Mouse (Mus musculus) heart, embryonic 15.5 days (tissue): ENCODE measurements at regions not wholly inside any gene's neighbourhood (a gene's known extent, or its start where the extent isn't known, plus 50 kb on each side); places are given as distances from the start of the nearest gene placed in this dataset.

ENCODE experiments used
- ATAC-seq: fragments of 200-750 bp; cut with Nextera tagmentation; replicated peaks from 2 replicates; pipeline ENCODE4 v1.8.0; 2017; ENCODE audit warnings: low read depth, moderate TSS enrichment; ENCODE audit not compliant: insufficient number of reproducible peaks, insufficient read depth, low FRiP score
- H3K27ac ChIP-seq: fragments of 300-500 bp; sonication (generic); 2 replicates; pipeline ENCODE4 v1.5.1; 2015; ENCODE audit warnings: mild to moderate bottlenecking, inconsistent platforms
- H3K27me3 ChIP-seq: fragments of 300-500 bp; sonication (generic); 2 replicates; pipeline ENCODE4 v1.6.1; 2015; ENCODE audit warnings: inconsistent platforms
- H3K36me3 ChIP-seq: fragments of 300-500 bp; sonication (generic); 2 replicates; pipeline ENCODE4 v1.6.1; 2015; ENCODE audit warnings: mild to moderate bottlenecking, inconsistent platforms
- H3K4me1 ChIP-seq: fragments of 300-500 bp; sonication (generic); replicated peaks from 2 replicates; pipeline ENCODE4 v1.6.1; 2015; ENCODE audit warnings: inconsistent platforms
- H3K4me2 ChIP-seq: fragments of 300-500 bp; sonication (generic); 2 replicates; pipeline ENCODE4 v1.6.1; 2015; ENCODE audit warnings: inconsistent platforms, mild to moderate bottlenecking, moderate library complexity
- H3K4me3 ChIP-seq: fragments of 300-500 bp; sonication (generic); 2 replicates; pipeline ENCODE4 v1.5.1; 2015; ENCODE audit warnings: mild to moderate bottlenecking, inconsistent platforms
- H3K9ac ChIP-seq: fragments of 300-500 bp; sonication (generic); 2 replicates; pipeline ENCODE4 v1.6.1; 2015; ENCODE audit warnings: mild to moderate bottlenecking, inconsistent platforms
- H3K9me3 ChIP-seq: fragments of 300-500 bp; sonication (generic); replicated peaks from 2 replicates; pipeline ENCODE4 v1.6.1; 2016; ENCODE audit warnings: inconsistent platforms
- WGBS: fragments of 180-500 bp; shearing (Covaris S2); methylation state at CpG from one replicate; pipeline ENCODE4 v1.1.7; 2015; ENCODE audit warnings: mixed read lengths; 5-methylcytosine and 5-hydroxymethylcytosine counted together

DNA sequence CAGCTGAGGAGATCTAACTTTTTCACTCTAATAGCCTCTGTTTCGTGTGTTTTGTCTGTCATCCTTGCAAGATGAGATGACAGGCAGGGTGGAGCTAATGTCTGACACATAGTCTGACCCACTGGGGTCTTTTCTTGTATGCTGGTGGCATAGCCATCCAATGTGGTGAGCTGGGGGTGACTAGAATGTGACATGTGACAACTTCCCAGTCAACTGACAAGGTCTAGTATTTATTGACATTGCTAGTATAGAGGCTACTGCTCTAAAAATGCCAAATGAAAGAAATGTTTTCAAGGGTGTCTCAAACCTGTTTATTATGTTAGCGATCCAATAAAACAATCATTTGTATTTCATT is 228.3 kb downstream of the Otor start:
- Histone ChIP-seq H3K4me1 (no peaks in the 10 kb centered on the region), H3K9me3 (no peaks in the 10 kb centered on the region), H3K4me3 (no peak overlapping the region), H3K27ac (no peak overlapping the region), H3K36me3 (no peaks in the 10 kb centered on the region), H3K27me3 (no peaks in the 10 kb centered on the region), H3K4me2 (no peak overlapping the region), H3K9ac (no peak overlapping the region)
- 60% methylated on average over 2 of the region's 2 CpGs for WGBS
- no peak for ATAC-seq

DNA sequence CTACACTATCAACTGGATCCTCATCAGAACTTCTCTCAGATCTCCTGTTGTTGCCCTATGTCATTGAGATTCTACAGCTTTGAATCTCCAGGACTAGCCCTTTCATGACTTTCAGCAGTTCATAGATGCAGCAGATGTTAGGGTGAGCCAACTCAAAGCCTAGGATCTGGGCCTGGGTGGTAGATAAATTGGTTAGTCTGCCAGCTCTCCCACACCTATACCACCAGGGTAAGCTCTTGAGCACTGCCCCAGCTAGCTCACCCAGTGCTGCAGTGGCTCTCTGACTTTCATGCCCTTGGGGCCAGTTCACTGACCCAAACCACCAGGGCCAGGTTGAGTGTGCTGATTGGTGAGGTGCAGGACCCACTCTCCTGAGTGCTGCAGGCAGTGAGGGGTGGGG is 220.5 kb upstream of the Pcsk2 start:
- no peaks in the 10 kb centered on the region for H3K27me3 ChIP-seq
- H3K4me2 ChIP-seq, result no peak overlapping the region
- H3K9me3 ChIP-seq, result no peaks in the 10 kb centered on the region
- no peaks in the 10 kb centered on the region for H3K36me3 ChIP-seq
- no peak overlapping the region for H3K9ac ChIP-seq
- ATAC-seq, result 0 out of 2 replicates have a peak, but pooled peaks have one; percentile 22
- H3K27ac ChIP-seq, result no peak overlapping the region
- H3K4me3 ChIP-seq, result no peak overlapping the region
- H3K4me1 ChIP-seq, result no peaks in the 10 kb centered on the region

DNA sequence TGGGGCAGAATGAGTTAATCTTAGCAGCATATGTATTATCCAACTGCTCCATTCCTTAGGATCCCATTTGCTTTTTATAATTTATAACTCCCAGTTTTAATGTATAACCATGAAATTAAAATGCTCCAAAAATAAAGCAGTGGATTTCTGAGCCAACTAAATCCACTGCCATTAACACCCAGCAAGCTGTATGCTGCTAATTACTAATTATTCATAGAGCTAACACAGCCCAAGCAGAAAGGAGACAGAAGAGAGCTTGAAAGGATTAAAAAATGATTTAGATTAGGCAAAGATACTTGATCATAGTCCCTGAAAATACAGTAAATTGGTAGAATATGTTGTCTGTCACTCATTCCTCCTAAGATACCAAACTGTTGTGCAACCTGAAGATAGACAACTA is 213.9 kb upstream of the Pcsk2 start:
- Histone ChIP-seq H3K27me3 (no peaks in the 10 kb centered on the region), H3K36me3 (no peaks in the 10 kb centered on the region), H3K4me3 (no peak overlapping the region), H3K9me3 (no peaks in the 10 kb centered on the region), H3K4me2 (no peak overlapping the region), H3K4me1 (no peaks in the 10 kb centered on the region), H3K9ac (no peak overlapping the region), H3K27ac (no peak overlapping the region)
- ATAC-seq, result no peak

DNA sequence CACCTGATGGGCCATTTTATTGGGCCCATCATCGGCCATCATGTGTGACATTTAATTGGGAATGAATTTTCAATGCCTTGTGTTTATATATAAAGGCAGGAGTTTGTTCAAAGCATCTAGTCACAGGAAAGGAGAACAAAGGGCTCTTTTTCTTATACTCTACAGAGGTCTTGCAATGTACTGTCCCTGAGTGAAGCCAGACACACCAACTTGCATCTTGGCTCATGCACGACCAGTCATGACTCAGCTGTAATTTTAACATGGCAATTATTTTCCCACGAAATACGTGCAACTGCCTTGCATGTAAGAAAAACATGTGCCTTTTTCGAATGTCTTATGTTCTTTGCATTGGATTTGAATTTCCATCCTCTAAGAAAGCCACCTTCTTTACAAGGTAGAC is 205.6 kb upstream of the Pcsk2 start:
- no peak overlapping the region for H3K4me2 ChIP-seq
- no peak overlapping the region for H3K27ac ChIP-seq
- WGBS, result 73% methylated on average over 5 of the region's 5 CpGs
- no peak overlapping the region for H3K4me3 ChIP-seq
- no peaks in the 10 kb centered on the region for H3K36me3 ChIP-seq
- no peak for ATAC-seq
- H3K4me1 ChIP-seq, result no peaks in the 10 kb centered on the region
- no peaks in the 10 kb centered on the region for H3K9me3 ChIP-seq
- no peak overlapping the region for H3K9ac ChIP-seq
- no peaks in the 10 kb centered on the region for H3K27me3 ChIP-seq

DNA sequence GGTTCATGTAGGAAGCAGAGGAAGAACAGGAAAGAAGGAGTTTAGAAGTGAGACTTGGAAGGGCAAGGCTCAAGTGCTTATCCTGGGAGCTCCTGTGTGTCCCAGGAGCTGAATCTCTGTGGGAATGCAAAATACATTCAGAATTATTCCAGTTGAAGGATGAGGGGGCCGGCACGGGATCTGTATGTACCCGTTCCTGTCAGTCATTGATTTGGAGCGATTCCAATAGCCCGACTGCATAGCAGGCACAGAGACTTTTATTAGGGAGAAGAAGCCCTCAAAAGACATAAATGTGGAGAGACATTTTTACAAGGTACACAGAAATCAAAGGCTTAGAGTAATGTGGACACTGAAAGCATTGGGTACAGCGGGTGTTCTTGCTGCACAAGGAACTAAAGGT is 181.8 kb upstream of the Pcsk2 start:
- Histone ChIP-seq H3K9me3 (no peaks in the 10 kb centered on the region), H3K27ac (no peak overlapping the region), H3K4me3 (no peak overlapping the region), H3K4me2 (no peak overlapping the region), H3K9ac (no peak overlapping the region), H3K36me3 (no peaks in the 10 kb centered on the region), H3K27me3 (no peaks in the 10 kb centered on the region), H3K4me1 (no peaks in the 10 kb centered on the region)
- WGBS, result 80% methylated on average over 6 of the region's 6 CpGs
- ATAC-seq, result no peak

DNA sequence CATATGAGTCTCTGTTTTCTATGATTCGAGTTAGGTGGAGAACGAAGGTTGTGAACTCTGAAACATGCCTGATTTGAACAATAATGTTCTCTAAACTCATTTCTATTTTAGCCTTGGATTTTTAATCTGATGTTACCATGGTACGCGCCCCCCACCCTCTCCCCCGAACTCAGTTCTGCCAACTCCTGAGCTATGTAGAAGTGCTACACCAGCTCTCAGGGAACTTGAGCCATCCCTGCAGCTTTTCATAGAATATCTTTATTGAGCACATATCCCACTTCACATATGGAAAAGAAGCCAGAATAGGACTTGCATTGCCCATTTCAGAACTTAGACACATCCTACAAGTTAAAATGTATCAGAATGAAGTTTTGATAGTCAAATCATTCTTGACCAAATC is 180.0 kb upstream of the Pcsk2 start:
- Histone ChIP-seq H3K27ac (no peak overlapping the region), H3K27me3 (no peaks in the 10 kb centered on the region), H3K9me3 (no peaks in the 10 kb centered on the region), H3K4me2 (no peak overlapping the region), H3K36me3 (no peaks in the 10 kb centered on the region), H3K9ac (no peak overlapping the region), H3K4me1 (no peaks in the 10 kb centered on the region), H3K4me3 (no peak overlapping the region)
- 81% methylated on average over 5 of the region's 5 CpGs for WGBS
- ATAC-seq, result no peak
